Mouse (Mus musculus): ENCODE measurements at regions not wholly inside any gene's neighbourhood (a gene's known extent, or its start where the extent isn't known, plus 50 kb on each side); places are given as distances from the start of the nearest gene placed in this dataset.

GRCm38 (mm10) chr8:112191846-112192245 is 177.0 kb upstream of the Gm6793 start:
- Histone ChIP-seq H3K36me3 (ENCODE audit: insufficient read depth, low read length) (no peaks in the 10 kb centered on the region), H3K4me3 (replicated peaks; ENCODE audit: low read length) (no peak overlapping the region), H3K4me1 (replicated peaks; ENCODE audit: low read depth, low read length) (0 out of 2 replicates have a peak, but pooled peaks cover 3% of the 10 kb centered on the region), H3K9me3 (ENCODE audit: low read length) (no peaks in the 10 kb centered on the region), H3K27me3 (ENCODE audit: insufficient read depth, low read length) (no peaks in the 10 kb centered on the region)
- TF ChIP-seq POU5F1 (IDR thresholded peaks at IDR 0.05; ENCODE audit: borderline replicate concordance, low read length): no peak
- TF ChIP-seq NANOG (IDR thresholded peaks at IDR 0.05; ENCODE audit: borderline replicate concordance, low read length): no peak
- TF ChIP-seq CTCF (conservative IDR thresholded peaks at IDR 0.05; ENCODE audit: low read length): no peak

- Histone ChIP-seq H3K36me3 (ENCODE audit: insufficient read depth, low read length) (no peaks in the 10 kb centered on the region), H3K27me3 (ENCODE audit: insufficient read depth, low read length) (no peaks in the 10 kb centered on the region), H3K4me3 (replicated peaks; ENCODE audit: low read length) (no peak overlapping the region), H3K9me3 (ENCODE audit: low read length) (0 out of 2 replicates have a peak, but pooled peaks cover 6% of the 10 kb centered on the region), H3K4me1 (replicated peaks; ENCODE audit: low read depth, low read length) (0 out of 2 replicates have a peak, but pooled peaks cover 3% of the 10 kb centered on the region)
- TF ChIP-seq NANOG (IDR thresholded peaks at IDR 0.05; ENCODE audit: borderline replicate concordance, low read length) (no peak), POU5F1 (IDR thresholded peaks at IDR 0.05; ENCODE audit: borderline replicate concordance, low read length) (no peak), CTCF (conservative IDR thresholded peaks at IDR 0.05; ENCODE audit: low read length) (no peak)
Measured at GRCm38 (mm10) chr8:112189698-112190097, 174.9 kb upstream of the Gm6793 start.

GRCm38 (mm10) chr8:112170184-112170583 is 155.3 kb upstream of the Gm6793 start:
- TF ChIP-seq POU5F1 (IDR thresholded peaks at IDR 0.05; ENCODE audit: borderline replicate concordance, low read length) (no peak), CTCF (conservative IDR thresholded peaks at IDR 0.05; ENCODE audit: low read length) (peak; percentile 95)

GRCm38 (mm10) chr8:112156656-112157055 is 141.8 kb upstream of the Gm6793 start:
- Histone ChIP-seq H3K27me3 (ENCODE audit: insufficient read depth, low read length) (no peaks in the 10 kb centered on the region; the same call in 1 of the 2 replicates), H3K9me3 (ENCODE audit: low read length) (no peaks in the 10 kb centered on the region), H3K4me1 (replicated peaks; ENCODE audit: low read depth, low read length) (no peaks in the 10 kb centered on the region), H3K36me3 (ENCODE audit: insufficient read depth, low read length) (no peaks in the 10 kb centered on the region), H3K4me3 (replicated peaks; ENCODE audit: low read length) (no peak overlapping the region)
- no peak for TF ChIP-seq CTCF (conservative IDR thresholded peaks at IDR 0.05; ENCODE audit: low read length)
- TF ChIP-seq NANOG (IDR thresholded peaks at IDR 0.05; ENCODE audit: borderline replicate concordance, low read length): no peak

More at GRCm38 (mm10) chr8:112170184-112170583, 155.3 kb upstream of the Gm6793 start:
- H3K27me3 ChIP-seq (ENCODE audit: insufficient read depth, low read length): no peaks in the 10 kb centered on the region
- H3K4me3 ChIP-seq (replicated peaks; ENCODE audit: low read length): no peak overlapping the region
- H3K36me3 ChIP-seq (ENCODE audit: insufficient read depth, low read length): no peaks in the 10 kb centered on the region
- H3K9me3 ChIP-seq (ENCODE audit: low read length): peaks cover 7% of the 10 kb centered on the region
- no peaks in the 10 kb centered on the region for H3K4me1 ChIP-seq (replicated peaks; ENCODE audit: low read depth, low read length)

GRCm38 (mm10) chr8:112138924-112139323 is 124.1 kb upstream of the Gm6793 start:
- Histone ChIP-seq H3K4me3 (replicated peaks; ENCODE audit: low read length) (no peak overlapping the region), H3K36me3 (ENCODE audit: insufficient read depth, low read length) (no peaks in the 10 kb centered on the region), H3K4me1 (replicated peaks; ENCODE audit: low read depth, low read length) (peaks cover 3% of the 10 kb centered on the region; the same call in 1 of the 2 replicates)

GRCm38 (mm10) chr8:112130196-112130595 is 115.4 kb upstream of the Gm6793 start:
- H3K9me3 ChIP-seq (ENCODE audit: low read length): no peaks in the 10 kb centered on the region
- H3K27me3 ChIP-seq (ENCODE audit: insufficient read depth, low read length): peaks cover 28% of the 10 kb centered on the region
- H3K4me1 ChIP-seq (replicated peaks; ENCODE audit: low read depth, low read length): no peaks in the 10 kb centered on the region
- no peak overlapping the region for H3K4me3 ChIP-seq (replicated peaks; ENCODE audit: low read length)
- no peak for TF ChIP-seq NANOG (IDR thresholded peaks at IDR 0.05; ENCODE audit: borderline replicate concordance, low read length)
- TF ChIP-seq POU5F1 (IDR thresholded peaks at IDR 0.05; ENCODE audit: borderline replicate concordance, low read length): no peak
- TF ChIP-seq CTCF (conservative IDR thresholded peaks at IDR 0.05; ENCODE audit: low read length): no peak
- H3K36me3 ChIP-seq (ENCODE audit: insufficient read depth, low read length): no peaks in the 10 kb centered on the region

More at GRCm38 (mm10) chr8:112138924-112139323, 124.1 kb upstream of the Gm6793 start:
- Histone ChIP-seq H3K9me3 (ENCODE audit: low read length) (no peaks in the 10 kb centered on the region), H3K27me3 (ENCODE audit: insufficient read depth, low read length) (peaks cover 6% of the 10 kb centered on the region; the same call in 1 of the 2 replicates)
- TF ChIP-seq CTCF (conservative IDR thresholded peaks at IDR 0.05; ENCODE audit: low read length): no peak

GRCm38 (mm10) chr8:112128833-112129518 is 114.1 kb upstream of the Gm6793 start:
- Histone ChIP-seq H3K4me3 (replicated peaks; ENCODE audit: low read length) (no peak overlapping the region), H3K4me1 (replicated peaks; ENCODE audit: low read depth, low read length) (no peaks in the 10 kb centered on the region), H3K27me3 (ENCODE audit: insufficient read depth, low read length) (peaks cover 23% of the 10 kb centered on the region), H3K9me3 (ENCODE audit: low read length) (no peaks in the 10 kb centered on the region), H3K36me3 (ENCODE audit: insufficient read depth, low read length) (no peaks in the 10 kb centered on the region)
- TF ChIP-seq NANOG (IDR thresholded peaks at IDR 0.05; ENCODE audit: borderline replicate concordance, low read length): no peak
- no peak for TF ChIP-seq CTCF (conservative IDR thresholded peaks at IDR 0.05; ENCODE audit: low read length)
- no peak for TF ChIP-seq POU5F1 (IDR thresholded peaks at IDR 0.05; ENCODE audit: borderline replicate concordance, low read length)

GRCm38 (mm10) chr8:112111950-112112349 is 97.1 kb upstream of the Gm6793 start:
- H3K4me1 ChIP-seq (replicated peaks; ENCODE audit: low read depth, low read length): no peaks in the 10 kb centered on the region
- TF ChIP-seq NANOG (IDR thresholded peaks at IDR 0.05; ENCODE audit: borderline replicate concordance, low read length) (no peak), CTCF (conservative IDR thresholded peaks at IDR 0.05; ENCODE audit: low read length) (no peak), POU5F1 (IDR thresholded peaks at IDR 0.05; ENCODE audit: borderline replicate concordance, low read length) (no peak)
- no peaks in the 10 kb centered on the region for H3K9me3 ChIP-seq (ENCODE audit: low read length)
- no peak overlapping the region for H3K4me3 ChIP-seq (replicated peaks; ENCODE audit: low read length)
- 0 out of 2 replicates have a peak, but pooled peaks cover 4% of the 10 kb centered on the region for H3K27me3 ChIP-seq (ENCODE audit: insufficient read depth, low read length)
- no peaks in the 10 kb centered on the region for H3K36me3 ChIP-seq (ENCODE audit: insufficient read depth, low read length)

Measured in E14TG2a.4 (cell line).